Mouse (Mus musculus) v-Abl transformed pro-B cells (cell line): Measurements from ENCODE around the gene Wfs1.

ENCODE experiments used
- in situ Hi-C, 2 experiments: fragments of 400-800 bp; cut with MboI; formaldehyde crosslinking; loops; one replicate each; pipeline ENCODE4 v1.15.1; 2025; ENCODE audit not compliant: unreplicated experiment in 2 of 2

Gene Wfs1

GRCm38 (mm10) chr5:36989625-36989977 is 596 bp upstream of the Wfs1 start:
- in situ Hi-C loops, result loop anchor here in 1 of 2 experiments (10.0 kb wide), 1 partner anchor 55 kb away; no protein-coding TSS in a partner anchor

DNA sequence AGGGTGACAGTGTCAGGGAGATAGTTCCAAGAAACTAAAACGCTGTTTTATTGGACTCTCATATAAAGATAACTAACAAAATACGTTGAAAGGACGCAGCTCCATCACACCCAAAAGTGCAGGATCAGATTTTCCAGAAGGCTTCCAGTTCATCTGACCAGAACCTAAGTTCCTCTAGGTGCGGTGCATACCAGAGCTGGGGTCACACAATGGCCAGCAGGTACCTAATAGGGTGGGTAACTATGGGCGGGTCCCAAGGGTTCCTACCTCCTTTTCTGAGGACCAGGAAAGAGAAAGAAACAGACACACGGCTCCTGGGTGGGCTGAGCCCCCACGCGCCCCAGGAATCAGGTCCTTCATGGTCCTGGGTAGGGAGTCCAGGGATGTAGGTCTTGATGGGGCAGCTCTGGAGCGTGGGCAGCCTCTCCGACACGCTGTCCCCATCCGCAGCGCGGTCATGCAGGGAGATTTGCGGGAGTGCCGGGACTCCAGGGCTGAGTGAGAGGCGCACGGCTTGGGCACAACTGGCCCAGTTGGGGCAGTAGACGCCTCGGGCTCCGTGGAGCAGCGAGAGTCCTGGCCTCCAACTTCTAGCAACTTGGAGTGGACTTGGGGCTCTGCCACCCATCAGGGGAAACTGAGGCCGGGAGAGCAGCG is 753 bp downstream of the Wfs1 start:
- in situ Hi-C loops, result loop anchor here in 1 of 2 experiments (10.0 kb wide), 1 partner anchor 57 kb away; no protein-coding TSS in a partner anchor

DNA sequence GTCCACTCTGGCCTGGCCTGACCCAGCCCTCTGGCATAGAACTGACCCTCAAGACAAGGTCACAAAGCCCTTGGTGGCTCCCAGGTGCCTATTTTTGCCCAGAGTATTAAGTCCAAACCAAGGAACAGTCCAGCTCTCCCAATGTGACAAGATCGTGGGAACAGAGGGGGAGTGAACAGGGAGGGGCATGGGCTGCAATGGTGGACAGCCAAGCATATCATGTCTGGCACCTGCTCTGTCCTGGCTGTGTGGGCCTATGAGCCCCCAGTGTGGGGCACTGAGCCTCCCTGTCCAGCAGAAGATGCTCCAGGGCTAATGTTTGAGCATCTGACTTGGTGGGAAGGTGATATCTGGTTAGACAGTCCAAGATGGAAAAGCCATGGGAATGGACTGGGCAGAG is 2.4 kb downstream of the Wfs1 start:
- in situ Hi-C loops, result loop anchor here in 1 of 2 experiments (10.0 kb wide), 1 partner anchor 58 kb away; no protein-coding TSS in a partner anchor

GRCm38 (mm10) chr5:36982271-36982670 is 6.7 kb downstream of the Wfs1 start:
- in situ Hi-C loops, result loop anchor here in 1 of 2 experiments (10.0 kb wide), 1 partner anchor 63 kb away; no protein-coding TSS in a partner anchor

DNA sequence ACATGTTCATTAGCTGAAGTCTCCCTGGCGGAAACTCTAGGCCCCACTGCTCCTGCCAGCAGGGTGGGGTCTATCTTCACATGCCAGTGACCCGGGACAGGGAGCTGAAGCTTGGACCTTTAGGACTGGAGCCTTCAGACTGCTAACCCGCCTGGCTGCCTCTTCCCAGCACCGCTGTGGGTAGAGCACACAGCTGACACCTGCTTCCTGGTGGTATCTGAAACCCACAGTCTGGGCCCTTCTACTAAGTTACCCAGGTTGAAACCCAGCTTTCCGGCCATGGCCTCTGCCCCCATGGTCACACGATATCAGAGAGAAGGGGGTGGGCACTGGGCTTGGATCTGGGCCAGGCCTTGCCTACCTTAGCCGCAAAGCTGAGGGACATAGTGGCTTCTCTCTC is 9.4 kb downstream of the Wfs1 start:
- in situ Hi-C loops, result loop anchor here in 1 of 2 experiments (10.0 kb wide), 1 partner anchor 65 kb away; no protein-coding TSS in a partner anchor

- in situ Hi-C loops, result no loop called here
These were observed 10.0 kb downstream of the Wfs1 start for GRCm38 (mm10) chr5:36979001-36979400.

- in situ Hi-C loops, result no loop called here
These were observed 11.2 kb downstream of the Wfs1 start for GRCm38 (mm10) chr5:36977809-36978208.

- in situ Hi-C loops, result no loop called here
These were observed 13.7 kb downstream of the Wfs1 start for GRCm38 (mm10) chr5:36975336-36975735.

DNA sequence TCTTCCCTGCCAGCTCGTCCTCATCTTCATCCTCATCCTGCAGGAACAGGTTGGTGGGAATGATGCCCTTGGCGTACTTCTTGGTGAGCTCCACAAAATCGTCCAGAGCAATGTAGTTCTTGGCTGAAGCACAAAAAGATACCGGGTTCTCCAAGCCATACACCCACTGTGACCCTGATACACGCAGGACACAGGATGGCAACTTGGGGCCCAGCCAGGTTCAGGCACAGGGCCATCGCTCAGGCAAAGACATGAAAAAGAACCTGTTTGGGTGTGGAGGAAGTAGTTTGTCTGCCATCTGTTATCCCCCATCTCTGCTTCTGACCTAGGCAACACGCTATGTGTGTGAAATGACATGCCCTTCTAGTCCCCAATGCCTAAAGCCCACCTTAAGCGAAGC is 17.4 kb downstream of the Wfs1 start:
- in situ Hi-C loops, result loop anchor here in 1 of 2 experiments (25.0 kb wide), 1 partner anchor 1241 kb away; the partner anchor contains the start of genes Lyar and Zbtb49

DNA sequence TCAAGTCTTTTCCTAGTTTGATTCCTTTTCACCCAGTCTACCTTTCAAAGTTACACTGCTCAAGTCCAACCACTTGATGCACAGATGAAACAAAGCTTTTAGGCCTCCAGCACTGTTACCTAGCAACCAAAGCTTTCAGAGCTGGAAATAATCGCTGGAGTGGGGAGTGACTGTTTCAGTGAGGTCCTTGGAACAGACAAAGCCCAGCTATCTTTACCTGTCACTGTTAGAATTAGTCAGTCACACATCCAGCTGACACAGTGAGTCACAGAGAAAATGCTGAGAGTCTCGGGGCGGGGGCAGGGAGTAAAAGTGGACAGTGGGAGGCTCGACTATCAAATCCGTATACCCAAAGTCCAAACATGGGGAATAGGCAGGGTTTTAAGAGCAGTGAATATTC is 28.5 kb downstream of the Wfs1 start:
- in situ Hi-C loops, result loop anchor here in 1 of 2 experiments (25.0 kb wide), 1 partner anchor 1252 kb away; the partner anchor contains the start of genes Lyar and Zbtb49

GRCm38 (mm10) chr5:36958837-36959236 is 30.2 kb downstream of the Wfs1 start:
- in situ Hi-C loops, result loop anchor here (5.0 to 25.0 kb wide), 3 partner anchors 38 to 1253 kb away; partner anchors contain the start of genes Lyar (in 1 of the 2) and Zbtb49 (in 1 of the 2)

DNA sequence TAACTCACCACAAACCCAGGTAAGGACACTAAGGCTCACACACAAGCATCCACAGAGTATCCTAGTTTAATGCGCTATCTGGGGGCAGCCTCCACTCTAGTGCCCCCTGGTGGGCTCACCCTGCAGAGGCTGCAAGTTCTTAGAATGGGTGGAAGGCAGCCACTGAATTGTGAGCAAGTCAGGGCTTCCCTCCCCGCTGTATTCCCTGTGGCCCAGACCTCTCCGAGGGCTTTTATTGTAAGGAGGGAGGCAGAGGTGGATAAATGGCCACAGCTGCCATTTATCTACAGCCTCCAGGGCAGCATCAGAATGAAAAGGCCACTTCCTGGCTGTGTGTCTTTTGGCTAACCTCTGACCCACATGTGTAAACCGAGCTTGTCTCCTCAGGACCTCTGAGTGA is 33.6 kb downstream of the Wfs1 start:
- in situ Hi-C loops, result loop anchor here (5.0 to 25.0 kb wide), 3 partner anchors 42 to 1257 kb away; partner anchors contain the start of genes Lyar (in 1 of the 2) and Zbtb49 (in 1 of the 2)

DNA sequence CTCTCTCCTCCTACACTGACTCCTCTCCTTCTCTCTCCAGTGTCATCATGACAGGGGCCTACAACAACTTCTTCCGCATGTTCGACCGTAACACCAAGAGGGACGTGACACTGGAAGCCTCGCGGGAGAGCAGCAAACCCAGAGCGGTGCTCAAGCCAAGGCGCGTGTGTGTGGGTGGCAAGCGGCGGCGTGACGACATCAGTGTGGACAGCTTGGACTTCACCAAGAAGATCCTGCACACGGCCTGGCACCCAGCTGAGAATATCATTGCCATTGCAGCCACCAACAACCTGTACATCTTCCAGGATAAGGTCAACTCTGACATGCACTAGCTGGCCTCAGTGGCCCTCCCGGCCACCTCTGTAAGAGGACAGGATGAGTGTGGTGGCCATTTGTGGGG is 36.7 kb downstream of the Wfs1 start:
- in situ Hi-C loops, result loop anchor here in 1 of 2 experiments (5.0 to 25.0 kb wide), 2 partner anchors 195 to 1260 kb away; partner anchors contain the start of genes Lyar and Zbtb49

GRCm38 (mm10) chr5:36950871-36951270 is 38.1 kb downstream of the Wfs1 start:
- in situ Hi-C loops, result loop anchor here in 1 of 2 experiments (5.0 to 25.0 kb wide), 2 partner anchors 196 to 1261 kb away; partner anchors contain the start of genes Lyar and Zbtb49

GRCm38 (mm10) chr5:36948831-36949230 is 40.2 kb downstream of the Wfs1 start:
- in situ Hi-C loops, result loop anchor here (5.0 to 25.0 kb wide), 6 partner anchors 198 to 1146 kb away; no protein-coding TSS in a partner anchor

GRCm38 (mm10) chr5:36946445-36946844 is 42.6 kb downstream of the Wfs1 start:
- in situ Hi-C loops, result loop anchor here (5.0 to 25.0 kb wide), 6 partner anchors 201 to 1148 kb away; no protein-coding TSS in a partner anchor

DNA sequence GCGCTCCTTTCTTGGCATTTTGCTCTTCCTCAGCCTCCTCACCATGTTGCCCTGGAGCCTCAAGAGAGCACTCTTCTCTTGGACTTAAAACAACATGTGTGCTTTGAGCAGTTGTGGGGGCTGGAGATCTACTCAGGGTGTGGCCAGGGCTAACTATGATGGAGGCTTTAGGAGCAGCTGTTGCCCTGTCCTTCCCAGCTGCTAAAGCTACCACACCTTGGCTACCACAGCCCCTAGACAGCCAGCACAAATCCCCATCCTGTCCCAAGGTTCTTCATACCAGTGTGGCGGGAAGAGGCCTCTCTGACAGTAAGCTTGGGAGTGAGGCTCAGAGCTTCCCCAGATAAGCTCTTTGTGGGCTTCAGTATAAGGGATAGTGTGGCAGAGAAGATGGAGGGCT is 43.3 kb downstream of the Wfs1 start:
- in situ Hi-C loops, result loop anchor here (5.0 to 25.0 kb wide), 6 partner anchors 202 to 1149 kb away; no protein-coding TSS in a partner anchor

DNA sequence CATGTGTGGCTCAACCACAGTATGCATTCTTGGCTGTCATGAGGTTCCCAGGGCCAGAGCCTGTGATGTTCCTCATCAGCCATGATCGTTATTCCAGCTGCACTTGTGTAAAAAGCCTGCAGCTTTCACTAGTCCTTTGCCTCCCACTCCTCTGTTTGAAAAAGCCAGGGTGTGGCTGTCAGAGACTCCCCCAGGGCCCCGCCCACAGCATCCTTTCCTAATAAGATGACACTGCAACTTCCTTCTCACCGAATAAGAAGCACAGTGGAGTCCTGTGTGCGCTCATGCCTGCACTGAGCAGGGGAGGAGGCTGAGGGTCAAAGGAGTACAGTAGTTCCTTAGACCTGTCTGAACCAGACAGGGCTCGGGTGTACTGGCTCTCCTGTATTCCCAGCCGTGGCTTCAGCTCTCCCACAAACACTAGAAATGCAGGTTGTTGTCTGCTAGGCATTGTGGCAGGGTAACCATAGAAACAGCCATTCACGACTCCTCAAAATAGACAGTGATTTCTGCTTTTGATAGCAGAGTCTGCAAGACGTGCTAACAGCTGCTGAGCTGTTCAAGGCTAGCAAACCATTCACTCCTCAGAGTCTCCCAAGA is 43.8 kb downstream of the Wfs1 start:
- in situ Hi-C loops, result loop anchor here (5.0 to 25.0 kb wide), 6 partner anchors 202 to 1150 kb away; no protein-coding TSS in a partner anchor

GRCm38 (mm10) chr5:36944552-36944951 is 44.5 kb downstream of the Wfs1 start:
- in situ Hi-C loops, result loop anchor here (10.0 to 25.0 kb wide), 2 partner anchors 1143 to 1150 kb away; no protein-coding TSS in a partner anchor

DNA sequence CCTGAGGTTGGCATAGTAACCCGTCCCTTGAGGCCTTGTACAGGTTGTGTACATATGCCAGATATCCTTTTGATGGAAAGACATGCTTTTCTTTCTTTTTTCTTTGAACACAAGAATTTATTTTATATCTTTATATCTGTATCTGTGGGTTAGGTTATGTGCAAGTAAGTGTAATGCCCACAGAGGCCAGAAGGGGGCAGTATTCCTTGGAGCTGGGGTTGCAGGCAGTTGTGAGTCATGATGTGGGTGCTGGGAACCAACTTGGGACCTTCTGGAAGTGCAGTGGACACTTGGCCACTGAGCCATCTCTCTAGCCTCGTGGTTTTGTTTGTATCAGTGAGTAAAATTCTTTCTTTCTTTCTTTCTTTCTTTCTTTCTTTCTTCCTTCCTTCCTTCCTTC is 46.6 kb downstream of the Wfs1 start:
- in situ Hi-C loops, result loop anchor here (10.0 to 25.0 kb wide), 2 partner anchors 1145 to 1152 kb away; no protein-coding TSS in a partner anchor

- in situ Hi-C loops, result loop anchor here in 1 of 2 experiments (25.0 kb wide), 1 partner anchor 1148 kb away; no protein-coding TSS in a partner anchor
These were observed 50.0 kb downstream of the Wfs1 start for GRCm38 (mm10) chr5:36938991-36939390.
